Mouse (Mus musculus) spleen, adult 2 months (tissue): ENCODE results near the gene Psmc3. TPM values are rescaled to one million over a fixed set of nuclear protein-coding genes. Genes with fewer than 3 reads are reported as not detected.
A peak's percentile ranks its signal among the peaks of the same experiment; 100 is the strongest.

Source experiments
- DNase-seq, 2 experiments: peaks; one replicate each; pipeline versions ENCODE4 v3.0.0 to v3.0.0-alpha.2; 2012 to 2021; ENCODE audit warnings: low spot score in 2 of 2, low read depth in 1 of 2
- H3K27ac ChIP-seq: fragments of 200-500 bp; 2 replicates; pipeline ENCODE4 v1.5.1; 2012; ENCODE audit warnings: low read length, inconsistent platforms; ENCODE audit not compliant: insufficient read depth
- H3K27me3 ChIP-seq: fragments of 200-500 bp; 2 replicates; pipeline ENCODE4 v1.6.1; 2012; ENCODE audit warnings: mild to moderate bottlenecking, moderate library complexity, low read length, inconsistent platforms; ENCODE audit not compliant: control insufficient read depth, insufficient read depth
- H3K36me3 ChIP-seq: fragments of 200-500 bp; 2 replicates; pipeline ENCODE4 v1.6.1; 2012; ENCODE audit warnings: mild to moderate bottlenecking, low read length, inconsistent platforms; ENCODE audit not compliant: control insufficient read depth, insufficient read depth
- H3K4me1 ChIP-seq: fragments of 200-500 bp; 2 replicates; pipeline ENCODE4 v1.6.1; 2011; ENCODE audit warnings: inconsistent platforms; ENCODE audit not compliant: control insufficient read depth, insufficient read depth, insufficient read length
- H3K4me3 ChIP-seq: fragments of 200-500 bp; 2 replicates; pipeline ENCODE4 v1.5.1; 2011; ENCODE audit warnings: mild to moderate bottlenecking, inconsistent platforms; ENCODE audit not compliant: insufficient read depth, insufficient read length; ENCODE audit errors: extremely low read depth
- CTCF ChIP-seq: fragments of 200-500 bp; IDR thresholded peaks from 2 replicates; pipeline ENCODE4 v1.5.1; 2011; ENCODE audit warnings: mild to moderate bottlenecking, inconsistent platforms; ENCODE audit not compliant: insufficient read depth, insufficient read length, insufficient replicate concordance; ENCODE audit errors: extremely low read depth
- POLR2A ChIP-seq: fragments of 200-500 bp; IDR thresholded peaks from 2 replicates; pipeline ENCODE4 v1.6.1; 2011; ENCODE audit warnings: low read depth, low read length, inconsistent platforms
- WGBS: fragments of 180-500 bp; shearing (Covaris S2); methylation state at CpG from one replicate; pipeline ENCODE4 v1.1.7; 2018; 5-methylcytosine and 5-hydroxymethylcytosine counted together
- polyA plus RNA-seq: library from polyadenylated mRNA; depleted of rRNA; stranded (reverse); fragments of >200 nt; gene quantifications from 2 replicates; pipeline ENCODE4 v1.2.3, GENCODE M21; 2012

The Psmc3 gene
- polyA plus RNA-seq, 1 experiment = 37.0 TPM

DNA sequence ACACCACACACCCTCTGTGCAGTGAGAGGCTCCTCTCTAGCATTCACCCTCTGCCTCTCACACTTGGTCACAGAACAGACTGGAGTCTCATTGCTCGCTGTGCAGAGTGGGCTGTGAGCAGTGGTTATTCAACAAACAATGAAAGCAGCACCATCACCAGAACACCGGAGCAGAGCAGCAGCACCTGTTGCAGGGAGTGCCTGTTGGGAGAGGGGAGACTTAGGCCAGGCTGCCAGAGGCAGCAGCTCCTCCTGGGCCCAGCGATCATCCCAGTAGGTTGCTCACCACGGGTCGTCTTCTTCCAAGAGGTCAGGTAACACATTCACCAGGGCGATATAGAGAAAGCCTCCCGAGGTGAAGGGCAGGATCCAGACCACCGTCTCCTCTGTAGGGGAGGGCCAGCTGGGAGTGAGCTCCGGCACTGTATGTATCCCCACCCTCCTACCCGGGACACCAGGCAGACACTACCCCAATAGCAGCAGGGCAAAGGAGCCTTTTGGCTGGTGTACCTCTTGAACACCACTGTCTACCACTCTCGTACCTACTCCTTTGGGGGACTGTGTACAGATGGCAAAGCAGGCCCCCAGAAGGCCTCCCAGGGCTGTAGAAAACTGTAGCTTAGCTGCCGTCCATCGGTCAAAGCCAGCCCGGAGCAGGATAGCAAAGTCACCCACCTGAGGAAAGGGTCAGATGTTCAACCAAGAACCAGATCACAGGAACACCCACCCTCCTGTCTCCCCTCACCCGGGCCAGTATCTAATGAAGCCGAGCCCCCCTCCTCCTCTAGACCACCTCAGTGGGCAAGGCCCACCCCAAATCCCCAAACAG lies 9.2 kb downstream of the Psmc3 start:
- DNase-seq = no peak
- Histone ChIP-seq H3K27me3 (no peaks in the 10 kb centered on the region), H3K4me1 (no peaks in the 10 kb centered on the region), H3K27ac (no peak overlapping the region), H3K4me3 (no peak overlapping the region), H3K36me3 (peaks cover 26% of the 10 kb centered on the region)
- 91% methylated on average over 16 of the region's 16 CpGs for WGBS
- TF ChIP-seq CTCF (no peak), POLR2A (no peak)

DNA sequence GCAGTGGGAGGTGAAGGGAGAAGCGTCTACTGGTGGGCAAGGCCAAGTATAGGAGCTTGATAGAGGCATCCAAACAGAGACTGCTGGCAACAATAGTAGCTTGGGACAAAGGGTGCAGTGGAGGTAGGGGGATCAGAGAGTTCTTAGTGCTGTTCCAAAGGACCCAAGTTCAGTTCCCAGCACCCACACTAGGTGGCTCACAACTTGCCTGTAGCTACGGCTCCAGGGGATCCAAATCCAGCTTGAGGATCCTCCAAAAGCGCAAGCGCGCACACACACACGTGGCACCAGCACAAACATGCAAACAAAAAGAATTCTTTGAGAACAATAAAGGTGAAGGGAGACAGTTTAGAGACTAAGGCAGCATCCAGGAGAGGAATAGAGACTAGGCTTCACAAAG lies 10.4 kb downstream of the Psmc3 start:
- H3K36me3 ChIP-seq = peaks cover 20% of the 10 kb centered on the region
- 95% methylated on average over 6 of the region's 6 CpGs for WGBS
- H3K4me3 ChIP-seq = no peak overlapping the region
- no peaks in the 10 kb centered on the region for H3K27me3 ChIP-seq
- TF ChIP-seq CTCF (no peak), POLR2A (no peak)
- H3K27ac ChIP-seq = no peak overlapping the region
- no peaks in the 10 kb centered on the region for H3K4me1 ChIP-seq
- no peak for DNase-seq

DNA sequence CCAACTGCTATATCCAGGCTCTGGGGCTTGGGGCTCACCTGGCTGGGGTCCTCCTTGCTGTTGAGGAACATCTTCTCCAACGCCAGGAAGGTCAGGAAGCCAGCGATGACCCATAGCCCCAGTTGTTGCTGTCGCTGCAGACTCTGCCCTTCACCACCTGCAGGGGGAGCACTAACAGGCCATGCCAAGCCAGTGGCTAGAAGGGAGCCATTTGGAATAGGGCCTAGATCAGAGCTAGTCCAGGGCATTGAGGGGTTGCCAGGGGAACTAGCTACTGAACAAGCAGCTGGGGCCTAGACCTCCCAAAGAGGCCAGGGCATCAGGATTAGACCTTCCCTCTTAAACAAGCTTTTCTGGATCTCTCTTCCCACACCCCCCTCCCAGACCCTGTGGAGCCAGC lies 11.7 kb downstream of the Psmc3 start:
- peak in 1 of 2 experiments; percentile 55 for DNase-seq
- H3K4me3 ChIP-seq = no peak overlapping the region
- peak; percentile 73; the same call in 1 of the 2 replicates for TF ChIP-seq CTCF
- TF ChIP-seq POLR2A = no peak
- H3K36me3 ChIP-seq = peaks cover 14% of the 10 kb centered on the region
- H3K27ac ChIP-seq = no peak overlapping the region
- 58% methylated on average over 3 of the region's 3 CpGs for WGBS
- no peaks in the 10 kb centered on the region for H3K27me3 ChIP-seq
- H3K4me1 ChIP-seq = no peaks in the 10 kb centered on the region

DNA sequence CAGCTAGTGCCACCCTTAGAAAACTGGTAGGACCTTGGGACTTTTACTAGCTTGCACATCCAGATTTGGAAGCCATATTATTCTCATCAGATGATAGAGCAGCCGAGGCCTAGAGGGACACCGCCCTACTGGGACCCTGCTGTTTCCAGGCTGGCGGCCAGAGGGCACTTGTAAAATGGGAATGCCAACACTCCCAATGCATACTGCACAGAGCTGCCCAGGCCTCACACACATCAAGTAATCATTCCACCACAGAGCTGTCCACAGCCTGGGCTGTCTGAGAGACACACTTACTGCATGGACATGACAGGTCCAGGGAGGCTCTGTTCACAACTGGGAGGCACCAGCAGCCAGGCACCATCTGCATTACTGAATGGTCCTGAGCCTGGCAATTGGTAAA lies 12.6 kb downstream of the Psmc3 start:
- peaks cover 14% of the 10 kb centered on the region for H3K36me3 ChIP-seq
- WGBS = 95% methylated on average over 3 of the region's 3 CpGs

DNA sequence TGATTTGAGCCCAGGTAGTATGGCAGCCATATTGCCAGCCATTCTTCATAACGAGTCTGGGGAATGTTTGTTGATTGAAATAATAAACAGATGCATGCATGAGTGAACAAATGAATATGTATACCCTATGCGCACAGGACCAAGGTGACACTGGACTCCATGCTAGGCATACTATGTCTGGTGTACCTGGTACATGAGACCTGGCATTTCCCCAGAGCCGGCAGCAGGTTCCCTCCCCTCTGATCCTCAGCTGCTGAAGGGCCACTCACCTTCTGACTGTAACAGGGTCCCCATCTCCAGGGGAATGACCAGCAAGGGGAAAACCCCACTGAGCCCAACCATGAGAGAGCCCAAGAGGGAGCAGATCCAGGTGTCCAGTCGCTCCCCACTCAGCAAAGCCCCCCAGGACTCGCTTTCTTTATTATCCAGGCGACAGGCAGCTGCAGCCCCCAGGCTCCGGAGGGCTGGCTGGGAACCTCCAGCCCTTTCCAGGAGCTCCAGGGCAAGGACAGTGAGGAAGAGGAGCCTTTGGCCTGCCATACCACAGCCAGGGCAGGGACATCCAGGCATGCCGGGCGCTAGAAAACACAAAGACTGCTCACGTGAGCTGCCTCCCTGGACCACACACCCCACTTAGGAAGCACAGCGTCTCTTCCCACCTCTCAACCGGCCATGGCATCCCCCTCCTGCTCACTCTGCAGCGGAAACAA lies 14.5 kb downstream of the Psmc3 start:
- WGBS = 93% methylated on average over 13 of the region's 13 CpGs
- 0 out of 2 replicates have a peak, but pooled peaks cover 5% of the 10 kb centered on the region for H3K36me3 ChIP-seq
- TF ChIP-seq POLR2A (no peak), CTCF (no peak)
- peaks cover 11% of the 10 kb centered on the region; the same call in 1 of the 2 replicates for H3K4me1 ChIP-seq
- no peak overlapping the region for H3K4me3 ChIP-seq
- no peaks in the 10 kb centered on the region for H3K27me3 ChIP-seq
- no peak overlapping the region for H3K27ac ChIP-seq
- DNase-seq = no peak

More for the DNA sequence above, 12.6 kb downstream of the Psmc3 start:
- Histone ChIP-seq H3K4me1 (peaks cover 6% of the 10 kb centered on the region; the same call in 1 of the 2 replicates), H3K27ac (no peak overlapping the region), H3K27me3 (no peaks in the 10 kb centered on the region), H3K4me3 (no peak overlapping the region)
- TF ChIP-seq CTCF = no peak
- no peak for TF ChIP-seq POLR2A
- no peak for DNase-seq

DNA sequence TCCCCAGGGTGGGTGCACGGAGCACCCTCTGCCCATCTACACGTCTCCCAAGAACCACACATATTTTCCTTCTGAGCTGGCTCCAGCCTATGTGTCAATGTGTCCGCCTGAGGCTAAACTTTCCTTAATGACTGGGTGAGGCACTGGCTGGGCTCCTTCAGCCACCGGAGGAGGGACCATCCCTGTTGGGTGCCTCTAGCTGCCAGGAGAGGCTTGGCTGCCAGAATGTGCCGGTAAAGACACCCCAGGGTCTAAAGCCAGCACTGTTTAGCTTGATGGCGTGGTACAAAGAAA lies 15.0 kb downstream of the Psmc3 start:
- H3K4me1 ChIP-seq = peaks cover 11% of the 10 kb centered on the region; the same call in 1 of the 2 replicates
- no peak overlapping the region for H3K27ac ChIP-seq
- 91% methylated on average over 6 of the region's 6 CpGs for WGBS
- no peak for DNase-seq
- H3K27me3 ChIP-seq = no peaks in the 10 kb centered on the region
- no peak overlapping the region for H3K4me3 ChIP-seq
- no peak for TF ChIP-seq POLR2A
- TF ChIP-seq CTCF = no peak
- H3K36me3 ChIP-seq = 0 out of 2 replicates have a peak, but pooled peaks cover 2% of the 10 kb centered on the region
